Mouse (Mus musculus): ENCODE results near the gene 4930595D18Rik.

Gene 4930595D18Rik

GRCm38 (mm10) chr12:111184476-111184875 is at the start of gene 4930595D18Rik:
4930595D18Rik (minus strand) TSS chr12:111184491.
- no peak for DNase-seq (ENCODE audit: low spot score in 2 of 2)

GRCm38 (mm10) chr12:111233798-111234197 is 49.5 kb upstream of the 4930595D18Rik start:
- no peak for DNase-seq (ENCODE audit: low spot score in 2 of 2)

GRCm38 (mm10) chr12:111230793-111231192 is 46.5 kb upstream of the 4930595D18Rik start:
- DNase-seq (ENCODE audit: low spot score in 2 of 2) = no peak

GRCm38 (mm10) chr12:111228488-111228887 is 44.2 kb upstream of the 4930595D18Rik start:
- no peak for DNase-seq (ENCODE audit: low spot score in 2 of 2)

GRCm38 (mm10) chr12:111227410-111227809 is 43.1 kb upstream of the 4930595D18Rik start:
- no peak for DNase-seq (ENCODE audit: low spot score in 2 of 2)

GRCm38 (mm10) chr12:111225197-111225780 is 41.0 kb upstream of the 4930595D18Rik start:
- no peak for DNase-seq (ENCODE audit: low spot score in 2 of 2)

- DNase-seq (ENCODE audit: low spot score in 2 of 2) = no peak
Observed at GRCm38 (mm10) chr12:111218867-111219266, 34.6 kb upstream of the 4930595D18Rik start.

GRCm38 (mm10) chr12:111211729-111212128 is 27.4 kb upstream of the 4930595D18Rik start:
- no peak for DNase-seq (ENCODE audit: low spot score in 2 of 2)

GRCm38 (mm10) chr12:111207641-111208040 is 23.4 kb upstream of the 4930595D18Rik start:
- DNase-seq (ENCODE audit: low spot score in 2 of 2) = no peak

- DNase-seq (ENCODE audit: low spot score in 2 of 2) = peak in 1 of 2 experiments; percentile 47
Observed at GRCm38 (mm10) chr12:111203945-111204344, 19.7 kb upstream of the 4930595D18Rik start.

GRCm38 (mm10) chr12:111203076-111203475 is 18.8 kb upstream of the 4930595D18Rik start:
- peak; percentile 30 to 40 for DNase-seq (ENCODE audit: low spot score in 2 of 2)

GRCm38 (mm10) chr12:111196548-111196947 is 12.3 kb upstream of the 4930595D18Rik start:
- DNase-seq (ENCODE audit: low spot score in 2 of 2) = no peak

GRCm38 (mm10) chr12:111193331-111193730 is 9.0 kb upstream of the 4930595D18Rik start:
- no peak for DNase-seq (ENCODE audit: low spot score in 2 of 2)

GRCm38 (mm10) chr12:111192777-111193176 is 8.5 kb upstream of the 4930595D18Rik start:
- DNase-seq (ENCODE audit: low spot score in 2 of 2) = no peak

GRCm38 (mm10) chr12:111190891-111191290 is 6.6 kb upstream of the 4930595D18Rik start:
- DNase-seq (ENCODE audit: low spot score in 2 of 2) = no peak

- no peak for DNase-seq (ENCODE audit: low spot score in 2 of 2)
Observed at GRCm38 (mm10) chr12:111190355-111190754, 6.1 kb upstream of the 4930595D18Rik start.

- DNase-seq (ENCODE audit: low spot score in 2 of 2) = no peak
Observed at GRCm38 (mm10) chr12:111188295-111188694, 4.0 kb upstream of the 4930595D18Rik start.

- DNase-seq (ENCODE audit: low spot score in 2 of 2) = no peak
Observed at GRCm38 (mm10) chr12:111186986-111187385, 2.7 kb upstream of the 4930595D18Rik start.

GRCm38 (mm10) chr12:111182378-111182777 is 1.9 kb downstream of the 4930595D18Rik start:
- no peak for DNase-seq (ENCODE audit: low spot score in 2 of 2)

GRCm38 (mm10) chr12:111181848-111182247 is 2.4 kb downstream of the 4930595D18Rik start:
- DNase-seq (ENCODE audit: low spot score in 2 of 2) = no peak

- DNase-seq (ENCODE audit: low spot score in 2 of 2) = no peak
Observed at GRCm38 (mm10) chr12:111178772-111179171, 5.5 kb downstream of the 4930595D18Rik start.

- no peak for DNase-seq (ENCODE audit: low spot score in 2 of 2)
Observed at GRCm38 (mm10) chr12:111168891-111169290, 15.4 kb downstream of the 4930595D18Rik start.

GRCm38 (mm10) chr12:111166681-111167289 is 17.5 kb downstream of the 4930595D18Rik start:
- peak; percentile 33 to 49 for DNase-seq (ENCODE audit: low spot score in 2 of 2)
